ENCODE assay signal across 16 mouse cellular contexts in the genomic region with DNA sequence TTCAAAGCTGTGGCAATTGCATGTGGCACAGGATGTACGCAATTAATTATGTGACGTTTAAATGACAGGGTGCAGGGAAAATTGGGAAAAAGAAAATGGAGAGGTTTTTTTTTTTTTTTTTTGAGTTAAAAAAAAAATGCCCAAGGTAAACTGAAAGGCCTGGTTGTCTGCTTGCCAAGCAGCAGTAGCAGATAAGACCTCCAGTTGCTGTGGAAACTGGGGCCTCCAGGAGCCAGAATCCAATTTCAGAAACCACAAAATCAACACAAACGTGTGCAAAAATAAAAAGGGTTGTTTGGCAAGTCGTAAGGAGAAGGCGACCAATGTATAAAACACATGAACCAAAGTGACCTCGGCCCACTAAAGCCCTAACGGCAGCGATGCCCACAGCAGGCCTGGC.
DNase-seq lines count a peak whose midpoint lies in the region; ATAC-seq and TF ChIP-seq lines count a peak whose summit lies in the region.
"Had no signal": no experiment of that assay in that cellular context is flagged by ENCODE, and none has a peak within 500 bp of the region (broad histone marks: within the 10 kb centered on the region; RNA-seq: fewer than 3 reads in every experiment).

No protein-coding gene starts in this region.

- ATAC-seq in hindbrain, postnatal 0 days: no peak
- ATAC-seq in G1E (ENCODE audit: extremely low read depth, insufficient number of reproducible peaks, low FRiP score, poor library complexity, severe bottlenecking): no peak; the same call in 1 of the 2 replicates

- no peak overlapping the region for H3K4me3 ChIP-seq in hindbrain, postnatal 0 days (ENCODE audit: low read length)
- no peak overlapping the region for H3K4me3 ChIP-seq in hindbrain, embryonic 10.5 days
- H3K4me3 ChIP-seq in G1E (ENCODE audit: low read depth, low read length): no peak overlapping the region
- H3K4me3 ChIP-seq: erythroblast, embryonic 14.5 days; heart, embryonic 10.5 days; hindbrain, embryonic 13.5 days; megakaryocyte, embryonic 14.5 days had no signal

- H3K9ac ChIP-seq in hindbrain, postnatal 0 days (replicated peaks; ENCODE audit: low read length): no peak overlapping the region
- H3K9ac ChIP-seq: hindbrain, embryonic 13.5 days had no signal

- no peaks in the 10 kb centered on the region for H3K36me3 ChIP-seq in hindbrain, postnatal 0 days (ENCODE audit: insufficient read depth, low read length)
- H3K36me3 ChIP-seq in hindbrain, embryonic 10.5 days: no peaks in the 10 kb centered on the region
- H3K36me3 ChIP-seq in G1E (replicated peaks): no peaks in the 10 kb centered on the region
- H3K36me3 ChIP-seq: heart, embryonic 10.5 days; hindbrain, embryonic 13.5 days had no signal

- H3K4me2 ChIP-seq in hindbrain, postnatal 0 days (ENCODE audit: low read depth, low read length): no peak overlapping the region
- H3K4me2 ChIP-seq: hindbrain, embryonic 13.5 days had no signal

- no peaks in the 10 kb centered on the region for H3K27me3 ChIP-seq in hindbrain, postnatal 0 days (ENCODE audit: insufficient read depth, low read length)
- H3K27me3 ChIP-seq in hindbrain, embryonic 10.5 days (ENCODE audit: insufficient read depth, poor library complexity, severe bottlenecking): no peaks in the 10 kb centered on the region
- no peaks in the 10 kb centered on the region for H3K27me3 ChIP-seq in G1E (ENCODE audit: insufficient read depth, low read length)
- H3K27me3 ChIP-seq: CH12.LX; hindbrain, embryonic 13.5 days; megakaryocyte, embryonic 14.5 days had no signal

- H3K27ac ChIP-seq in hindbrain, postnatal 0 days: no peak overlapping the region
- H3K27ac ChIP-seq in hindbrain, embryonic 10.5 days: no peak overlapping the region
- H3K27ac ChIP-seq: heart, embryonic 10.5 days; hindbrain, embryonic 13.5 days had no signal

- no peak for TF ChIP-seq CTCF in hindbrain, postnatal 0 days (IDR thresholded peaks at IDR 0.05; ENCODE audit: low read depth)
- no peak for TF ChIP-seq CTCF in G1E (IDR thresholded peaks at IDR 0.05; ENCODE audit: low read depth, low read length)

- WGBS in hindbrain, postnatal 0 days: 63% methylated on average over 8 of the region's 8 CpGs
- WGBS in hindbrain, embryonic 10.5 days: 80% methylated on average over 8 of the region's 8 CpGs

- H3K4me1 ChIP-seq in hindbrain, postnatal 0 days (ENCODE audit: insufficient read depth, low read length): no peaks in the 10 kb centered on the region
- H3K4me1 ChIP-seq in hindbrain, embryonic 10.5 days (replicated peaks): peaks cover 10% of the 10 kb centered on the region
- no peaks in the 10 kb centered on the region for H3K4me1 ChIP-seq in G1E (ENCODE audit: insufficient read depth, low read depth, low read length)
- H3K4me1 ChIP-seq: heart, embryonic 10.5 days; megakaryocyte, embryonic 14.5 days had no signal

- DNase-seq in hindbrain, postnatal 0 days (ENCODE audit: low spot score): peak; percentile 33
- no peak for DNase-seq in hindbrain, embryonic 10.5 days (ENCODE audit: low spot score)
- DNase-seq in G1E (ENCODE audit: low spot score): peak; percentile 4
- DNase-seq in brain, adult 2 months (ENCODE audit: low read depth, low spot score): peak; percentile 15
- peak; percentile 6 for DNase-seq in lung, postnatal 10 days
- no peak for DNase-seq in cerebellum, postnatal 25 days
- DNase-seq in cerebellum, adult 11-12 months: no peak
- DNase-seq: kidney, adult 9 months; left cerebral cortex, postnatal 4 days; right cerebral cortex, adult 18-20 months; thymus, postnatal 36 days had no signal

- no peaks in the 10 kb centered on the region for H3K9me3 ChIP-seq in hindbrain, postnatal 0 days (ENCODE audit: low read length)
- no peaks in the 10 kb centered on the region for H3K9me3 ChIP-seq in hindbrain, embryonic 10.5 days
- no peaks in the 10 kb centered on the region for H3K9me3 ChIP-seq in G1E (replicated peaks)
- H3K9me3 ChIP-seq: heart, embryonic 10.5 days; hindbrain, embryonic 13.5 days had no signal

Comparison
In these comparisons a context has a peak if more than half of its experiments do, and no peak if none do; other contexts are left out.
1. DNase-seq: peak in hindbrain, postnatal 0 days (single experiment), G1E (single experiment), brain, adult 2 months (single experiment) and lung, postnatal 10 days (single experiment); none in hindbrain, embryonic 10.5 days (single experiment), cerebellum, postnatal 25 days (0 of 2) and cerebellum, adult 11-12 months (single experiment).